Mouse (Mus musculus) MEL (cell line): Measurements from ENCODE around the gene Tmem253. TPM values are rescaled to one million over a fixed set of nuclear protein-coding genes. Genes with fewer than 3 reads are reported as not detected.
A peak's percentile ranks its signal among the peaks of the same experiment; 100 is the strongest.

Source experiments
- DNase-seq: peaks from one replicate; pipeline ENCODE4 v3.0.0; 2011; ENCODE audit warnings: low read depth, low spot score
- H3K27ac ChIP-seq: 2 replicates; pipeline ENCODE4 v1.5.1; 2012; ENCODE audit warnings: low read depth, mild to moderate bottlenecking, control low read depth, low read length, moderate library complexity; ENCODE audit not compliant: control insufficient read depth
- H3K27me3 ChIP-seq, 2 experiments: fragments of 150-350 bp in 1 of 2; sonication (generic) in 1 of 2; 2 replicates each; pipeline ENCODE4 v1.6.1; 2012; ENCODE audit warnings: low read length in 2 of 2, mild to moderate bottlenecking in 2 of 2, improper control_type of control experiment in 1 of 2, moderate library complexity in 1 of 2; ENCODE audit not compliant: insufficient read depth in 2 of 2, control insufficient read depth in 1 of 2
- H3K36me3 ChIP-seq, 2 experiments: 2 replicates each; pipeline ENCODE4 v1.6.1; 2012 to 2014; ENCODE audit warnings: low read length in 2 of 2, improper control_type of control experiment in 1 of 2, inconsistent platforms in 1 of 2, mild to moderate bottlenecking in 1 of 2; ENCODE audit not compliant: insufficient read depth in 2 of 2, control insufficient read depth in 1 of 2
- H3K4me1 ChIP-seq, 2 experiments: fragments of 150-350 bp in 1 of 2; sonication (generic) in 1 of 2; 2 replicates each; pipeline ENCODE4 v1.6.1; 2012; ENCODE audit warnings: low read length in 2 of 2, improper control_type of control experiment in 1 of 2, mild to moderate bottlenecking in 1 of 2; ENCODE audit not compliant: insufficient read depth in 2 of 2, control insufficient read depth in 1 of 2
- H3K4me3 ChIP-seq, 2 experiments: fragments of 150-350 bp in 1 of 2; sonication (generic) in 1 of 2; 2 replicates each; pipeline ENCODE4 v1.5.1; 2012; ENCODE audit warnings: low read depth in 2 of 2, low read length in 2 of 2, mild to moderate bottlenecking in 2 of 2, moderate library complexity in 2 of 2, control low read depth in 1 of 2, improper control_type of control experiment in 1 of 2; ENCODE audit not compliant: control insufficient read depth in 1 of 2, insufficient read depth in 1 of 2
- H3K79me2 ChIP-seq: 2 replicates; pipeline ENCODE4 v1.6.1; 2012; ENCODE audit warnings: mild to moderate bottlenecking, low read length, moderate library complexity; ENCODE audit not compliant: control insufficient read depth, poor library complexity, insufficient read depth
- H3K9ac ChIP-seq: 2 replicates; pipeline ENCODE4 v1.6.1; 2012; ENCODE audit warnings: low read depth, mild to moderate bottlenecking, control low read depth, low read length, moderate library complexity; ENCODE audit not compliant: control insufficient read depth, poor library complexity, severe bottlenecking
- H3K9me3 ChIP-seq: fragments of 150-350 bp; sonication (generic); replicated peaks from 2 replicates; pipeline ENCODE4 v1.6.1; 2012; ENCODE audit warnings: mild to moderate bottlenecking, low read length, improper control_type of control experiment, moderate library complexity; ENCODE audit not compliant: insufficient read depth
- BHLHE40 ChIP-seq: IDR thresholded peaks from 2 replicates; pipeline ENCODE4 v1.6.1; 2012; ENCODE audit warnings: low read depth, mild to moderate bottlenecking, inconsistent platforms, low read length, improper control_type of control experiment, borderline replicate concordance
- CTCF ChIP-seq, 3 experiments: IDR thresholded peaks in 2 of 3; conservative IDR thresholded peaks in 1 of 3; 2 replicates each; pipeline ENCODE4 v1.5.1; 2011 to 2012; ENCODE audit warnings: low read length in 3 of 3, low read depth in 2 of 3, mild to moderate bottlenecking in 2 of 3, improper control_type of control experiment in 1 of 3, inconsistent platforms in 1 of 3, mixed read lengths in 1 of 3, moderate library complexity in 1 of 3; ENCODE audit not compliant: control insufficient read depth in 1 of 3, insufficient read depth in 1 of 3, poor library complexity in 1 of 3, severe bottlenecking in 1 of 3
- GABPA ChIP-seq: IDR thresholded peaks from 2 replicates; pipeline ENCODE4 v1.6.1; 2012; ENCODE audit warnings: low read depth, mild to moderate bottlenecking, inconsistent platforms, low read length, improper control_type of control experiment, moderate library complexity
- GATA1 ChIP-seq: IDR thresholded peaks from 2 replicates; pipeline ENCODE4 v1.6.1; 2011; ENCODE audit warnings: low read depth, low read length, improper control_type of control experiment
- HCFC1 ChIP-seq: IDR thresholded peaks from 2 replicates; pipeline ENCODE4 v1.6.1; 2012; ENCODE audit warnings: low read depth, mild to moderate bottlenecking, inconsistent platforms, low read length, improper control_type of control experiment, moderate library complexity
- JUND ChIP-seq: IDR thresholded peaks from 2 replicates; pipeline ENCODE4 v1.6.1; 2011; ENCODE audit warnings: low read depth, mild to moderate bottlenecking, improper control_type of control experiment, low read length
- KAT2A ChIP-seq: conservative IDR thresholded peaks from 2 replicates; pipeline ENCODE4 v1.6.1; 2012; ENCODE audit warnings: low read depth, low read length, improper control_type of control experiment, inconsistent platforms
- MAX ChIP-seq: IDR thresholded peaks from 2 replicates; pipeline ENCODE4 v1.6.1; 2011; ENCODE audit warnings: low read length, improper control_type of control experiment
- MAZ ChIP-seq: IDR thresholded peaks from 2 replicates; pipeline ENCODE4 v1.6.1; 2012; ENCODE audit warnings: low read depth, mild to moderate bottlenecking, inconsistent platforms, low read length, improper control_type of control experiment
- MYC ChIP-seq: IDR thresholded peaks from 2 replicates; pipeline ENCODE4 v1.6.1; 2011; ENCODE audit warnings: low read depth, mild to moderate bottlenecking, low read length, improper control_type of control experiment, moderate library complexity
- POLR2A ChIP-seq, 2 experiments: IDR thresholded peaks; 2 replicates each; pipeline ENCODE4 v1.6.1; 2011 to 2012; ENCODE audit warnings: low read length in 2 of 2, mild to moderate bottlenecking in 2 of 2, control low read depth in 1 of 2, improper control_type of control experiment in 1 of 2, low read depth in 1 of 2, moderate library complexity in 1 of 2; ENCODE audit not compliant: control insufficient read depth in 1 of 2, insufficient read depth in 1 of 2, poor library complexity in 1 of 2
- POLR2AphosphoS2 ChIP-seq: IDR thresholded peaks from 2 replicates; pipeline ENCODE4 v1.6.1; 2011; ENCODE audit warnings: low read length, improper control_type of control experiment
- POLR2AphosphoS5 ChIP-seq: IDR thresholded peaks from 2 replicates; pipeline ENCODE4 v1.6.1; 2012; ENCODE audit warnings: low read depth, borderline replicate concordance, mild to moderate bottlenecking, inconsistent platforms, low read length, moderate library complexity, mixed read lengths
- RCOR1 ChIP-seq: IDR thresholded peaks from 2 replicates; pipeline ENCODE4 v1.6.1; 2012; ENCODE audit warnings: low read depth, mild to moderate bottlenecking, inconsistent platforms, low read length, improper control_type of control experiment
- SIN3A ChIP-seq: IDR thresholded peaks from 2 replicates; pipeline ENCODE4 v1.6.1; 2012; ENCODE audit warnings: low read length, improper control_type of control experiment, inconsistent platforms
- TAL1 ChIP-seq: IDR thresholded peaks from 2 replicates; pipeline ENCODE4 v1.6.1; 2012; ENCODE audit warnings: mild to moderate bottlenecking, inconsistent platforms, low read length, moderate library complexity, mixed read lengths
- TBP ChIP-seq: IDR thresholded peaks from 2 replicates; pipeline ENCODE4 v1.8.0; 2011; ENCODE audit warnings: low read depth, low read length, improper control_type of control experiment
- UBTF ChIP-seq: IDR thresholded peaks from 2 replicates; pipeline ENCODE4 v1.6.1; 2012; ENCODE audit warnings: low read depth, mild to moderate bottlenecking, inconsistent platforms, low read length, improper control_type of control experiment, moderate library complexity, borderline replicate concordance; ENCODE audit not compliant: insufficient read depth
- USF1 ChIP-seq: IDR thresholded peaks from 2 replicates; pipeline ENCODE4 v1.6.1; 2014; ENCODE audit warnings: low read depth, mild to moderate bottlenecking, inconsistent platforms, low read length, improper control_type of control experiment, moderate library complexity
- USF2 ChIP-seq, 2 experiments: IDR thresholded peaks; 2 replicates each; pipeline ENCODE4 v1.6.1; 2011 to 2012; ENCODE audit warnings: improper control_type of control experiment in 2 of 2, low read length in 2 of 2, borderline replicate concordance in 1 of 2, inconsistent platforms in 1 of 2, low read depth in 1 of 2, mild to moderate bottlenecking in 1 of 2; ENCODE audit not compliant: insufficient read depth in 1 of 2
- ZC3H11A ChIP-seq: IDR thresholded peaks from 2 replicates; pipeline ENCODE4 v1.6.1; 2012; ENCODE audit warnings: low read depth, mild to moderate bottlenecking, inconsistent platforms, low read length, improper control_type of control experiment
- ZKSCAN1 ChIP-seq: IDR thresholded peaks from 2 replicates; pipeline ENCODE4 v1.6.1; 2012; ENCODE audit warnings: low read depth, mild to moderate bottlenecking, inconsistent platforms, low read length, improper control_type of control experiment, moderate library complexity
- ZMIZ1 ChIP-seq: IDR thresholded peaks from 2 replicates; pipeline ENCODE4 v1.6.1; 2012; ENCODE audit warnings: low read depth, mild to moderate bottlenecking, inconsistent platforms, low read length, improper control_type of control experiment, moderate library complexity
- ZNF384 ChIP-seq: IDR thresholded peaks from 2 replicates; pipeline ENCODE4 v1.6.1; 2012; ENCODE audit warnings: low read depth, mild to moderate bottlenecking, inconsistent platforms, low read length, improper control_type of control experiment
- polyA plus RNA-seq, 2 experiments: library from polyadenylated mRNA; stranded (reverse) in 1 of 2; unstranded in 1 of 2; fragments of >175 nt in 1 of 2; fragments of >200 nt in 1 of 2; gene quantifications; 2 replicates each; pipeline versions ENCODE4 v1.2.1 to v1.2.4; 2012; ENCODE audit warnings: low replicate concordance in 2 of 2, low read depth in 1 of 2; ENCODE audit not compliant: insufficient read length in 2 of 2, insufficient read depth in 1 of 2, missing spikeins in 1 of 2
- total RNA-seq: library from RNA; depleted of rRNA; stranded (reverse); fragments of 300-350 nt; gene quantifications from 2 replicates; pipeline ENCODE4 v1.2.3, GENCODE M21; 2012

Tmem253 gene
- total and polyA plus RNA-seq, 3 experiments = 0.46 to 3.6 TPM; not detected in 1

DNA sequence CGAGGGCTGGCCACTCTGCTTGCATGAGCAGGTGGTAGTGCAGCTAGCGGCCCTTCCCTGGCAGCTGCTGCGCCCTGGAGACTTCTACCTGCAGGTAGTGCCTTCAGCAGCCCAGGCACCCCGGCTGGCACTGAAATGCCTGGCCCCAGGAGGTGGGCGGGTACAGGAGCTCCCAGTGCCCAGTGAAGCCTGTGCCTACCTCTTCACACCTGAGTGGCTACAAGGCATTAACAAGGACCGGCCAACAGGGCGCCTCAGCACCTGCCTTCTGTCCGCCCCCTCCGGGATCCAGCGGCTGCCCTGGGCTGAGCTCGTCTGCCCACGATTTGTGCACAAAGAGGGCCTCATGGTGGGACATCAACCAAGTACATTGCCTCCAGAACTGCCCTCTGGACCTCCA, 26.7 kb upstream of the Tmem253 start:
- Histone ChIP-seq H3K4me3 (no peak overlapping the region), H3K9ac (no peak overlapping the region), H3K79me2 (no peaks in the 10 kb centered on the region; the same call in 1 of the 2 replicates), H3K27ac (no peak overlapping the region), H3K27me3 (no peaks in the 10 kb centered on the region), H3K9me3 (no peaks in the 10 kb centered on the region), H3K4me1 (peaks cover 2 to 11% of the 10 kb centered on the region in 2 experiments; a peak in 3 of 4 replicates), H3K36me3 (peaks cover 0 to 18% of the 10 kb centered on the region in 2 experiments; a peak in 2 of 4 replicates)
- TF ChIP-seq MAZ = no peak
- TF ChIP-seq POLR2AphosphoS2 = no peak
- TF ChIP-seq ZKSCAN1 = no peak
- no peak for TF ChIP-seq POLR2A (IDR thresholded peaks at IDR 0.05; ENCODE audit: control insufficient read depth in 1 of 2, insufficient read depth in 1 of 2, low read depth in 1 of 2, low read length in 2 of 2, poor library complexity in 1 of 2)
- TF ChIP-seq CTCF (IDR thresholded peaks at IDR 0.05 in 2 of 3, conservative IDR thresholded peaks at IDR 0.05 in 1 of 3; ENCODE audit: control insufficient read depth in 1 of 3, insufficient read depth in 1 of 3, low read depth in 2 of 3, low read length in 3 of 3, poor library complexity in 1 of 3, severe bottlenecking in 1 of 3) = no peak
- no peak for TF ChIP-seq ZNF384
- TF ChIP-seq TAL1 = no peak
- no peak for TF ChIP-seq ZMIZ1
- no peak for TF ChIP-seq MAX
- TF ChIP-seq HCFC1 = no peak
- no peak for TF ChIP-seq MYC
- TF ChIP-seq POLR2AphosphoS5 = no peak
- TF ChIP-seq KAT2A = no peak
- TF ChIP-seq USF2 (IDR thresholded peaks at IDR 0.05; ENCODE audit: borderline replicate concordance in 1 of 2, insufficient read depth in 1 of 2, low read depth in 1 of 2, low read length in 2 of 2) = no peak
- no peak for TF ChIP-seq RCOR1
- no peak for TF ChIP-seq UBTF
- TF ChIP-seq TBP = no peak
- no peak for TF ChIP-seq SIN3A
- TF ChIP-seq JUND = no peak
- peak; percentile 2 for DNase-seq

DNA sequence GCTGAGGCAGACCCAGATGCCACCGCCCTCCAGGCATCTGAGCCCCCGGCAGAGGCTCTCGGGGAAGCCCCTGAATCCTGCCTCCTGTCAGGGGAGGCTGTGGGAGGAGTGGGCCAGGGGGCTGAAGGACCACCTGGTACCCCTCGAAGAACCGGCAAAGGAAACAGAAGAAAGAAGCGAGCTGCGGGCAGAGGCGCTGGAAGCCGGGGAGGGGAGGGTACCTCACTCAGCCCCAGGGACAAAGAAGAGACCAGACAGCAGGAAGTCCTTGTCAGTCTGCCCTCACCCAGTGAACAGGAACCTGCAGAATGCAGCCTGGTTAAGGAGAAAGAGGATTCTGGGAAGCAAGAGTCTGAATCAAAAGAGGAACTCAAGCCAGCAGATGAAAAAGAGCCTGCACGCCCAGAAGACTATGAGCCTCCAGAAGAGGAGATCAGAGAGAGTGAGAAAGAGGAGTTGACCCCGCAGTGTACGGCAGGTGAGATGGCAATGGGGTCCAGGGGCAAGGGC, 25.9 kb upstream of the Tmem253 start:
- peaks cover 2 to 11% of the 10 kb centered on the region in 2 experiments; a peak in 3 of 4 replicates for H3K4me1 ChIP-seq
- H3K27me3 ChIP-seq = no peaks in the 10 kb centered on the region
- H3K9ac ChIP-seq = no peak overlapping the region

More for the DNA sequence above, 25.9 kb upstream of the Tmem253 start:
- no peaks in the 10 kb centered on the region; the same call in 1 of the 2 replicates for H3K79me2 ChIP-seq
- DNase-seq = peak; percentile 67
- no peak overlapping the region for H3K4me3 ChIP-seq
- H3K27ac ChIP-seq = no peak overlapping the region
- no peak for TF ChIP-seq BHLHE40
- TF ChIP-seq UBTF = no peak
- no peak for TF ChIP-seq USF1
- TF ChIP-seq ZC3H11A = no peak
- TF ChIP-seq GATA1 = no peak
- no peak for TF ChIP-seq CTCF (IDR thresholded peaks at IDR 0.05 in 2 of 3, conservative IDR thresholded peaks at IDR 0.05 in 1 of 3; ENCODE audit: control insufficient read depth in 1 of 3, insufficient read depth in 1 of 3, low read depth in 2 of 3, low read length in 3 of 3, poor library complexity in 1 of 3, severe bottlenecking in 1 of 3)
- no peak for TF ChIP-seq GABPA
- TF ChIP-seq, all 39 proteins: peak for 0
- H3K36me3 ChIP-seq = peaks cover 0 to 18% of the 10 kb centered on the region in 2 experiments; a peak in 2 of 4 replicates
- no peaks in the 10 kb centered on the region for H3K9me3 ChIP-seq
